Mouse (Mus musculus) natural killer cell, adult 2 months (primary cell): Measurements from ENCODE around the gene Sphkap.

Experiments
- DNase-seq, 2 experiments: peaks; one replicate each; pipeline ENCODE4 v3.0.0; 2022; ENCODE audit warnings: low spot score in 2 of 2

Gene Sphkap

GRCm38 (mm10) chr1:83408021-83408464, at the start of gene Sphkap:
Gene Sphkap, minus strand, starts transcription at chr1:83408200.
- DNase-seq: no peak

DNA sequence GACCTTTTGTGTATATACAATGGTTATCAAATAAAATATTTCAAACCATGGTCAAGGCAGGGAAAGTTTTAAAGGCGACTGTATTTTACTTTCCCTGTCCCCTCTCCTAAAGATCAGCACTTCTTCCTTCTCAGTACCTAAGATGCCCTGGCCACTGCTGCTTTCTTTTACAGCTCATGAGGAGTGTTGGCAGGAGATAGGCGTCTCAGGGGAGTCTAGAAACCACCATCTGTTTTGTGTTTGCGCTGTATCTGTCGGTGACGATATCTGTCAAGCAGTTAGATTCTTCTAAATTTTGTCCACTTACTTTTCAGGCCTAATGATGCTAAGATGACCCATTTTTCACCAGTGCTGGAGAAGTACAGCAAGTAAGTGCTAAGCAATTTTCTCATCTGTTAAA, 43.3 kb upstream of the Sphkap start:
- DNase-seq: no peak

- DNase-seq: no peak
Observed at GRCm38 (mm10) chr1:83440422-83440821, 32.4 kb upstream of the Sphkap start.

DNA sequence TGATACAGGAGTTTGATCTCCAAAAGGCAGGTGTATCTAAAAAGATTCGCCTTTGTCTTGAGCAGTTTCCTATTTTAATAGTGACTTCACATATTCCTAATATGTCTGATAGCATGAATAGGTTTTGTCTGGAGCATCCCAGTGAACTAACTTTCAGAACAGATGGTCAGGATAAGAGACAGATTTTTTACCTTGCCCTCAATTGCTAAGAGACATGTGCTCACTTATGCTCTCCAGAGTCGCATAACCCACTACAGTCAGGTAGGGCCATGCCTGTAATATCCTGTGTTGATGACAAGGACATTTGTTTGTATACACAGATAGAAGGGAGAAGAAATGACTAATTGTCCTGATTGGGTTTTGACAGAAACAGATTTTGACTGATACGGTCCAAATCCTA, 25.9 kb upstream of the Sphkap start:
- DNase-seq: no peak

DNA sequence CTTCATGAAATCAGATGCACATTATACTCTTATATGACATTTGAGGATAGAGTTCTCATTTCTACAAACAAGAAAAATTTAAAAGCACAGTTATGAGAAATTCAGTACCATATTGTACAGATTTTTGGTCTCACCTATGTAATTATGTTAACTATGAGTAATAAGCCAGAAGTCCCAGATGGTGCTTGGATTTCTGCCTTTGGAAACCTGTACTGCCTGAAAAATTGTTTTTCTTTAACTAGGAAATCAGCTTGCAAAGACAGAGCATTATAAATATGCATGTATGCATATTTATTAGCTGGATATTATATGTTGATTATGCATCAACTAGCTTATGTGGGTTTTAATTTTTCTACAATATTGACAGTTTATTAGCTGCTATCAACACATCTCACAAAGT, 21.9 kb upstream of the Sphkap start:
- DNase-seq: no peak

DNA sequence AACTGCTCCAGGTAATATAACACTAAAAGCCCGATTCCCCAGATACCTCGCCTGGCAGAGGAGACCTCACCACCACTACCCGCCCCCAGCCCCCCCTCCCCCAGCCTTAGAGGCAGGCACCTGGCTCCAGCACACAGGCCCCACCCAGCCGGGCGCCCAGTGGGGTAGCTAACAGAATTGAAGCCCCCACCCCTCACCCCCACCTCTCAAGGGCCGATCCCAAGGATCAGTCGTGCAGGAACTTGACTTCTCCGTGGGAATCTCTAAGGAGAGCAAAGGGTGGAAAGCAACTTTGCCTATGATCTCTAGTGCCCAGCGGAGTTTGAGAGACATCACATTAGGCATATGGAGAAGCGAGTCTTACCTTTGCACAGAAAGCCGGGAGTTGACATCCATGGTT, 384 bp downstream of the Sphkap start:
- no peak for DNase-seq

DNA sequence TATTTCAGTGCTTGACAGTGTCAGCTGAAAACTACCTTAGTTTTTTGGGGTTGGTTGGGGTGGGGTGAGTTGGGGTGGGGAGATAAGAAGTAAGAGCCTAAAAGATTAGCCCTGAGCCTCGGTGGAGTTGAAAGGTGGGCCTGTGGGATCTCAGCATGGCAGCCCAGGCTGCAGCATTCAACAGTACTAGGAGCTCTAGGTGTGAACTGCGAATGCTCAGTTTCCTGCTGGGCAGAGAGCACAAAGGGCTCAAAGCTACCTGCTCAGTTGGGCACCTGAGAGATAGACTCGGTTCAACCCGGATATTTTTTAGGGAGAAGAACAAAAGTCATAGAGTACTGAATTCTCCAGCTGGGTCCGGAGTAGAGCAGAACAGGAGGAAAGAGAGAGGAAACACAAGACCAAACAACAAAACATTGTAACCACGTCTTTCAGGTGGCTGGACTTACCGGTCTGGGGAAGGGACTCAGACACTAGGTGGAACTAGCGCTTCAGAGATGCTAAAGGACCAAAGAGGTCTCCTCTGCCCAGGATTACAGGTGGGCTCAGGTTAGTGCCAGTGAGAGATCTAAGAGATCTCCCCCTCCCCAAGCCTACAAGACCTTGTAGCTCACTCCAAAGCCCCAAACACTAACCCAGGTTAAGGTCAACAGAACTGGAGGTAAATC, 984 bp downstream of the Sphkap start:
- no peak for DNase-seq

DNA sequence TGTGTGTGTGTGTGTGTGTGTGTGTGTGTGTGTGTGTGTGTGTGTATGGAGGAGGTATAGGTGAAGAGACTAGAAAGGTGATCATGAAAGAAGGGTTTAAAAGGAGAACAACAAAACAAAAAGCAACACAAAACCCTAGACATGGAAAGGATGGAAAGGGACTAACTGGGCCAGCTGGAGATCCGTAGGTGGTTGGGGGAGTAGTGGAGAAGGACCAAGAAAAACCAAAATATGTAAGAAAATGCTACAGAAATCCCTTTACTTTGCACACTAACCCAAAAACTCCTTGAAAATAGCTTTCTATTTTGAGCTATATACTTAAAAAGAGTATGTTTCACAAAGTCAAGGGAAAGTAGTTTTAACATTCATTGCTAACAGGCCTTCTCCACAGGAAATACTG, 6.9 kb downstream of the Sphkap start:
- DNase-seq: no peak

GRCm38 (mm10) chr1:83396284-83396683, 11.7 kb downstream of the Sphkap start:
- DNase-seq: no peak

GRCm38 (mm10) chr1:83395559-83395958, 12.4 kb downstream of the Sphkap start:
- no peak for DNase-seq

DNA sequence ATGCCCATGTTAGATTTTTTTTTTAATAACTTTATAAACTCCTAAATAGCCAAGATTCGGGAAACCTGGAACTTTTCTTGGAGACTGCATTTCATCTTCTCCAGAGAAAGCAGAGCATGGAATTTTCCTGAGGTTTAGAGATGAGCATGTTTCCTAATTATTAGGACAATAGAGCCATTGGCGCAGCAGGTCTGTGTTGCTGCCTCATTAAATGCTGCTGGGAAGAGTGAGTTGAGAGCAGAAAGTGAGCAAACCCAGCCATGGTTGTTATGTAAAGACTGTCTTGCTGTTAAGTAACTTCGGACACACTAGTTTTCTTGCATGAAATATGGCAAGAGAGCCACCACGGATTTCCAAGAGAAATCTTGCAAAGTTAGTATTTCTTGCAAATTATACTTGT, 18.6 kb downstream of the Sphkap start:
- DNase-seq: no peak

GRCm38 (mm10) chr1:83377404-83377803, 30.6 kb downstream of the Sphkap start:
- no peak for DNase-seq

DNA sequence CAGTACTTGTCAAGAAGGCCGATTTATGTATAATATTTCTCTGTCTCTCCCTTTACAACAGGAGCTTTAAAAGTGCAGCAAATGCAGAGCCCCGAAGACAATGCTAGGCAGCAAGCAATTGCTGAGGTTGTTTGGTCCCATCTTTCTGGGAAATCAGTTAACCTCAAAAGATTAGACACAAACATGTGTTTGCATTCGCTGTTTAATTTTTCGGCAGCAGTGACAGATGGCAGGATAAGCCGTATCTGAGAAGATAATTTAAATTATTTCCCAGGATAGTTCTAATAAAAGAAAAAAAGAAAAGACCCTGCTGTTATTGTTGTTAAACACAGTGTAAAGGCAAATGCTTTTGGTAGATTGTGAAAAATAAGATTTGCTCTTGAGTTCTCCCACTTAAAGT, 41.5 kb downstream of the Sphkap start:
- no peak for DNase-seq

DNA sequence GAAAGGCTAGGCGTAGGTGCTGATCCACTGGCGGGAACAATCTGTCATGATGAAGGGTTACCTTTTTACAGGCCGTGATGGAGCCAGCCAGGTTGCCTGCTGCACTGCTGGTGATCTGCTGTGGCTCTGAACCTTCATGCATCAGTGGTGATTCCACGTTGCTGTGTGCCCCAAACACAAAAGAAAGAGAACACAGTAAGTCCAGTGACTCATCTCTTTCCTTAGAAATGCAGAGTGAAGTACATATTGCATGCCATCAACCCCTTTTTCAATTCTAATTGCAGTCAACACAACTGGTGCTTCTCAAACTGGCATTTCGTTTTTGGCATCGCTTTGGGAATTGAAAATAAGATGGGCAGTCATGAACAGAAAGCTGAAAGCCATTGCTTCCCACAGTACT, 45.8 kb downstream of the Sphkap start:
- no peak for DNase-seq

DNA sequence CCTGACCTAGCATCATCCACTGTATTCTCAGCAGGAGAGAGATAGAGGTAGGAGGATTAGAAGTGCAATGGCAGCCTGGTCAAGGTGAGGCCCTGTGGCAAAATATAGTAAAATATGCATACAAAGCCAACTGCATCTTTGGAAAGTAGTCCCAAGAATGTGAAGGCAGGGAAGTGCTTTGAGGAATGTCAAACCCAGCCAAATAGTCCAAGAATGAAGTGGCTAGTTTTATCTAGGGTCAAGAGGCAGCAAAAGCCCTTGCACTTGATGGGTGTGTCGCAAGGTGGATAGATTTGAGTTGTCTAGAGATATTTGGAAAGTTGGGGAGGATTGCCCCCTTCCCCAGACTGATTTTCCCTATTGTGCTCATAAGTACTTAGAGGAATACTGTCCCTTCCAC, 61.5 kb downstream of the Sphkap start:
- DNase-seq: no peak

DNA sequence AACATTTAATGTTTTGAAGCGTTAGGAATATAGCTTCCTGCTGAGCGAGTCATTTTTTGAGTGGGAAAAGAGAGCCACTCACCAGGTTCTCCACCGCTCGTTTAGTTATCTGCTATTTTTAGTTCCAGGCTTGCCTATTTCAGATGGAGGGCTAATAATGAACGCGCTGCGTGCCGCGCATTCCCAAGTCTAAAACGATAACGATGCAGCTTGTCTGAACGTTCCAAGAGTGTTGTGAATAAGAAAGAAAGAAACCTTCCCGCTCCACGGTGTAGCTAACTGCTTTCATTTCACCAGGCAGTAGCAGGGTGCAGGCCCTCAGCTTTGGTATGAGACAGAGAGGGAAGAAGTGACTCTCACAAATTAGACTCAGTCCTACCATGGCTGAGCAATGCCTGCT, 62.4 kb downstream of the Sphkap start:
- DNase-seq: no peak

GRCm38 (mm10) chr1:83345069-83345468, 62.9 kb downstream of the Sphkap start:
- no peak for DNase-seq

DNA sequence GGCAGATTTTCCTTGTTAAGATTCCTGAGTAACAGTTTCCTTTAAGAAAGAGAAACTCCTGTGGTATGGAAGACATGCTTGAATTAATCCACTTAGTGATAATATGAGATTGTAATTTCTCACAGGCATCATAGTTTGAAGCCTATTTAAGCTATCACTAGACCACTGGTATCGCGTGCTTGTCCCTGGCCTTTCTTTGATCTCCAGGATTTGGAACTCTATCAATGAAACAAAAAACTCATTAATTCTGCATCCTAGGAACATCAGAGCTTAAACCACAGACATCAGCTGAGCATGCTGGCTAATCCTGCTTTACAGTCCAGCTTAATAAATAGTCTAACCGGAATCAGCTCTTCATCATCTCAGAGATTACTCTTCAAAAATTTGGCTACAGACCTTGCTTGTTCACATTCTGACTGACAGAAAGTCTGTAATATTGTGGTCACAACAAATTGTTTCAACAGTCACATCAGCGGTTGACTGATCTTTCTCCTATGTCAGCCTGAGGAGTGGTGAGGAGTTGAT, 65.2 kb downstream of the Sphkap start:
- no peak for DNase-seq

GRCm38 (mm10) chr1:83339358-83339757, 68.6 kb downstream of the Sphkap start:
- no peak for DNase-seq

- DNase-seq: no peak
Observed at GRCm38 (mm10) chr1:83316917-83317316, 91.1 kb downstream of the Sphkap start.

GRCm38 (mm10) chr1:83315146-83315545, 92.9 kb downstream of the Sphkap start:
- DNase-seq: no peak

DNA sequence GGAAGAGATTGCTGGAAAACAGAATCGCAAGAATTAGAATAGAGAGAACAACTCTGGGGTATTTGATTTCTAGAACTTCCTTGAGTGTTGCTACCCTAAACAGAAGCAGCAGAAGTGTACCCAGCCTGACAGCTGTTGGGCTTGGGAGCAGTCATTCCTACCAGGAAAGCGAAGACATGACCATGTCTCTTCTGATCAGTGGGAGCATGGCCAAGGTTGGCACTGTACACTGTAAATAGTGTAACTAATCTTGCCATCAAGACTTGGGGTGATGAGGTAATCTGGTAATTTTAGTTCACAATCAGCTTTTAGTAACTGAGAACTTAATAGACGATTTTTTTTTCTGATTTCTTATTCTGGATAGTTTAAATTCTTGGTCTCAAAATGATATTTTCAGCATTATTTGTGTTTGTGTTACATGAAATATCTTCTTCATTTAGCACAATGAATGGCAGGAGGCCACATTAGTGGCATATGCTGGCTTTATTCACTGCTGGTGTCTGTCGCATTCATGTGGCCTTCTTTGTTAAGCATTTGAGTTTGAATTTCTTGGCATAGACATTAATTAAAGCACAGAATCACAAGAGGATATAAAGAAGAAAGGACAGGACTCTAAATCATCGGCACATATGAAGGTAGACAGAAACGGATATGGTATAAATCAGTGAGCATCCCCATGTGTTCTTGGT, 96.2 kb downstream of the Sphkap start:
- DNase-seq: no peak
